Mouse (Mus musculus): ENCODE data around the gene Znrf1. TPM values are rescaled to one million over a fixed set of nuclear protein-coding genes. Genes with fewer than 3 reads are reported as not detected.

Znrf1 gene
- polyA plus RNA-seq, 1 experiment: 111 TPM

- TF ChIP-seq POLR2A (IDR thresholded peaks at IDR 0.05; ENCODE audit: borderline replicate concordance, insufficient read depth, low read length) (peak; percentile 55; the same call in 1 of the 2 replicates), CTCF (IDR thresholded peaks at IDR 0.05; ENCODE audit: borderline replicate concordance, insufficient read depth, low read depth, low read length) (no peak)
- Histone ChIP-seq H3K27ac (ENCODE audit: insufficient read depth, low read length) (peak within 1 kb of the TSS; percentile 61; the same call in 1 of the 2 replicates), H3K4me1 (ENCODE audit: control insufficient read depth, insufficient read depth, low read length) (no peaks in the 10 kb centered on the region; the same call in 1 of the 2 replicates), H3K27me3 (ENCODE audit: control insufficient read depth, insufficient read depth, low read length) (no peaks in the 10 kb centered on the region; the same call in 1 of the 2 replicates), H3K4me3 (replicated peaks; ENCODE audit: insufficient read depth, low read depth, low read length) (peak within 1 kb of the TSS; percentile 97)
- DNase-seq: peak; percentile 99
- under 1% methylated on average over 34 of the region's 34 CpGs for WGBS
Observed at GRCm38 (mm10) chr8:111521713-111522429, 14.0 kb upstream of the Znrf1 start, which contains the start of gene Wdr59. Wdr59 (minus strand) TSS chr8:111522092.

GRCm38 (mm10) chr8:111526403-111527024, 9.4 kb upstream of the Znrf1 start:
- no peaks in the 10 kb centered on the region; the same call in 1 of the 2 replicates for H3K27me3 ChIP-seq (ENCODE audit: control insufficient read depth, insufficient read depth, low read length)
- no peaks in the 10 kb centered on the region for H3K4me1 ChIP-seq (ENCODE audit: control insufficient read depth, insufficient read depth, low read length)
- no peak overlapping the region for H3K27ac ChIP-seq (ENCODE audit: insufficient read depth, low read length)
- TF ChIP-seq POLR2A (IDR thresholded peaks at IDR 0.05; ENCODE audit: borderline replicate concordance, insufficient read depth, low read length) (no peak), CTCF (IDR thresholded peaks at IDR 0.05; ENCODE audit: borderline replicate concordance, insufficient read depth, low read depth, low read length) (no peak)
- no peak for DNase-seq
- WGBS: 82% methylated on average over 6 of the region's 6 CpGs
- H3K4me3 ChIP-seq (replicated peaks; ENCODE audit: insufficient read depth, low read depth, low read length): no peak overlapping the region

GRCm38 (mm10) chr8:111527149-111527548, 8.7 kb upstream of the Znrf1 start:
- no peak overlapping the region for H3K4me3 ChIP-seq (replicated peaks; ENCODE audit: insufficient read depth, low read depth, low read length)
- H3K27me3 ChIP-seq (ENCODE audit: control insufficient read depth, insufficient read depth, low read length): no peaks in the 10 kb centered on the region; the same call in 1 of the 2 replicates
- H3K27ac ChIP-seq (ENCODE audit: insufficient read depth, low read length): no peak overlapping the region
- 76% methylated on average over 8 of the region's 8 CpGs for WGBS
- no peak for TF ChIP-seq CTCF (IDR thresholded peaks at IDR 0.05; ENCODE audit: borderline replicate concordance, insufficient read depth, low read depth, low read length)
- no peak for TF ChIP-seq POLR2A (IDR thresholded peaks at IDR 0.05; ENCODE audit: borderline replicate concordance, insufficient read depth, low read length)
- no peak for DNase-seq
- H3K4me1 ChIP-seq (ENCODE audit: control insufficient read depth, insufficient read depth, low read length): no peaks in the 10 kb centered on the region

DNA sequence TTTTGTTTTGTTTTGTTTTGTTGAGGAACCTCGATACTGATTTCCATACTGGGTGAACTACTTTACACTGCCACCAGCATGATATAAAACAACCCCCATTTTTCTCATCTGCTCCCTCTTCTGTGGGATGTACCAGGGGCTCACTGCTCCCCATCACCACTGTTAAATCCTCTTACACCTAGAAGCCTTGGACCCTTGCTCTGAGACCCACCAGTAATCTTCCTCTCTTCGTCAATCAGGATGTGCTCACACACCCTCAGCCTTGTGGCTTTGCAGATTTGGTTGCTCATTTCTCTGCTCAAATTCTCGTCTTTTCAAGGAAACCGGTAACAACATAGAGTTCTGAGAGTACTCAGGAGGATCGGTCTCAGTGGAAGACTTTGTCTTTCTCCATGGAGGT, 7.8 kb upstream of the Znrf1 start:
- 87% methylated on average over 5 of the region's 5 CpGs for WGBS
- H3K27me3 ChIP-seq (ENCODE audit: control insufficient read depth, insufficient read depth, low read length): no peaks in the 10 kb centered on the region; the same call in 1 of the 2 replicates
- H3K4me3 ChIP-seq (replicated peaks; ENCODE audit: insufficient read depth, low read depth, low read length): no peak overlapping the region
- DNase-seq: no peak
- no peaks in the 10 kb centered on the region for H3K4me1 ChIP-seq (ENCODE audit: control insufficient read depth, insufficient read depth, low read length)
- no peak overlapping the region for H3K27ac ChIP-seq (ENCODE audit: insufficient read depth, low read length)
- TF ChIP-seq CTCF (IDR thresholded peaks at IDR 0.05; ENCODE audit: borderline replicate concordance, insufficient read depth, low read depth, low read length) (no peak), POLR2A (IDR thresholded peaks at IDR 0.05; ENCODE audit: borderline replicate concordance, insufficient read depth, low read length) (no peak)

DNA sequence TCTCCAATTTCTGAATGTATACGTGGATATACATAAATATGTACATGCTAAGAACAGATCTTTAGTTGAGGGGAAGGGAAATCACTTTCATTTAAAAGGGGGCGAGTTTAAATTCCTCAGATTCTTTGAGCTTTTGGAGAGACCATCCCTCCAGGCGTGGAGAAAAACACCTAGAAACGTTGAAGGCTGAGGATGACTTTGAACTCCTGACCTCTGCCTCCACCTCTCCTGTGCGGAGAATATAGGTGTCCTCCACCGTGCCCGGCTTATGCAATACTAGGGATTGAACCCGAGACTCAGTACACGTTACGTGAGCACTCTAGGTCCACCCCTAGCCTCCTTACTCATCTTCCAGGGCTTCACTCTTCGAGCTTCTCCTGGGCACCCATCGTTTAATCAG, 4.7 kb upstream of the Znrf1 start:
- Histone ChIP-seq H3K27me3 (ENCODE audit: control insufficient read depth, insufficient read depth, low read length) (no peaks in the 10 kb centered on the region), H3K4me1 (ENCODE audit: control insufficient read depth, insufficient read depth, low read length) (no peaks in the 10 kb centered on the region), H3K27ac (ENCODE audit: insufficient read depth, low read length) (no peak overlapping the region), H3K4me3 (replicated peaks; ENCODE audit: insufficient read depth, low read depth, low read length) (no peak overlapping the region)
- WGBS: 80% methylated on average over 12 of the region's 12 CpGs
- no peak for TF ChIP-seq POLR2A (IDR thresholded peaks at IDR 0.05; ENCODE audit: borderline replicate concordance, insufficient read depth, low read length)
- no peak for TF ChIP-seq CTCF (IDR thresholded peaks at IDR 0.05; ENCODE audit: borderline replicate concordance, insufficient read depth, low read depth, low read length)
- DNase-seq: no peak

DNA sequence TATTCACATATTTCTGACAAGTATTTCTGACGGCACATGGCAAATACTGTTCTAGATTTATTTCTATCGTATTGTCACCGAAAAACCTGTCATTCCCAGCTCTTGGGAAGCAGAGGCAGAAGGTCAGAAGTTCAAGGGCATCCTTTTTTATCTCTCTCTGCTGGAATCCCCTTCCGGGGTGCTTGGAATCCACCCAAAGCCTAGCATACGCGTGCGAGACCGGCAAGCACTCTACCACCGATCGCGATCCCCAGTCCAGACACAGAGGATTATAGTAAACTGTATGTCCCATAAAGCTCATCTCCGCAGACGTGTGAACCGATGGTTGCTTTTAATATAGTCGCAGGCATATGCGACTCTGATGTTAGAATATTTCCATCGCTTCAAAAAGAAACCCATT, 4.3 kb upstream of the Znrf1 start:
- no peak for TF ChIP-seq CTCF (IDR thresholded peaks at IDR 0.05; ENCODE audit: borderline replicate concordance, insufficient read depth, low read depth, low read length)
- TF ChIP-seq POLR2A (IDR thresholded peaks at IDR 0.05; ENCODE audit: borderline replicate concordance, insufficient read depth, low read length): no peak
- Histone ChIP-seq H3K4me3 (replicated peaks; ENCODE audit: insufficient read depth, low read depth, low read length) (no peak overlapping the region), H3K4me1 (ENCODE audit: control insufficient read depth, insufficient read depth, low read length) (no peaks in the 10 kb centered on the region), H3K27me3 (ENCODE audit: control insufficient read depth, insufficient read depth, low read length) (no peaks in the 10 kb centered on the region), H3K27ac (ENCODE audit: insufficient read depth, low read length) (no peak overlapping the region)
- no peak for DNase-seq
- WGBS: 70% methylated on average over 17 of the region's 17 CpGs

DNA sequence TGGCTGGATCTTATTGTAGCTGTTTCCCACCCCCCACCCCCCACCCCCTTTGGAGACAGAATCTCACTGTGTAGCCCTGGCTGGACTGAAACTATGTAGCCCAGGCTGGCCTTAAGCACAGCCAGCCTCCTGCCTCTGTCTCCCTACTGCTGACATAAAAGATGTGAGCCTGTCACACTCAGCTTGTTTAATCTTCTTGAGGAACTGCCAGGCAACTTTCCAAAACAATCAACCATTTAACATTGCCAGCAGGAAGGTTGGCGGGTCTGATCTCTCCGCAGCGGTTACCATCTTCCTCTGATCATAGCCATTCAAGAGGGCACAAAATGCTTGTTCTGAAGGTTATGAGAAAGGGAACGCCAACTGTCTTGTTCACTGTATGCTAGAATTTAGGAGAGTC, 2.4 kb upstream of the Znrf1 start:
- TF ChIP-seq CTCF (IDR thresholded peaks at IDR 0.05; ENCODE audit: borderline replicate concordance, insufficient read depth, low read depth, low read length): no peak
- no peak for TF ChIP-seq POLR2A (IDR thresholded peaks at IDR 0.05; ENCODE audit: borderline replicate concordance, insufficient read depth, low read length)
- Histone ChIP-seq H3K4me3 (replicated peaks; ENCODE audit: insufficient read depth, low read depth, low read length) (no peak overlapping the region), H3K27me3 (ENCODE audit: control insufficient read depth, insufficient read depth, low read length) (no peaks in the 10 kb centered on the region), H3K4me1 (ENCODE audit: control insufficient read depth, insufficient read depth, low read length) (no peaks in the 10 kb centered on the region), H3K27ac (ENCODE audit: insufficient read depth, low read length) (no peak overlapping the region)
- DNase-seq: no peak
- WGBS: 48% methylated on average over 4 of the region's 4 CpGs

- no peak for DNase-seq
- TF ChIP-seq CTCF (IDR thresholded peaks at IDR 0.05; ENCODE audit: borderline replicate concordance, insufficient read depth, low read depth, low read length) (no peak), POLR2A (IDR thresholded peaks at IDR 0.05; ENCODE audit: borderline replicate concordance, insufficient read depth, low read length) (no peak)
- no peaks in the 10 kb centered on the region for H3K27me3 ChIP-seq (ENCODE audit: control insufficient read depth, insufficient read depth, low read length)
- H3K27ac ChIP-seq (ENCODE audit: insufficient read depth, low read length): no peak overlapping the region
- no peak overlapping the region for H3K4me3 ChIP-seq (replicated peaks; ENCODE audit: insufficient read depth, low read depth, low read length)
- H3K4me1 ChIP-seq (ENCODE audit: control insufficient read depth, insufficient read depth, low read length): peaks cover 10% of the 10 kb centered on the region; the same call in 1 of the 2 replicates
- WGBS: 28% methylated on average over 5 of the region's 5 CpGs
Observed at GRCm38 (mm10) chr8:111535491-111535890, 406 bp upstream of the Znrf1 start.
